Mouse (Mus musculus): ENCODE data around the gene Ubr4. TPM values are rescaled to one million over a fixed set of nuclear protein-coding genes. Genes with fewer than 3 reads are reported as not detected.

Ubr4 gene
- polyA plus RNA-seq, 1 experiment from 2014 or later = 100 TPM

DNA sequence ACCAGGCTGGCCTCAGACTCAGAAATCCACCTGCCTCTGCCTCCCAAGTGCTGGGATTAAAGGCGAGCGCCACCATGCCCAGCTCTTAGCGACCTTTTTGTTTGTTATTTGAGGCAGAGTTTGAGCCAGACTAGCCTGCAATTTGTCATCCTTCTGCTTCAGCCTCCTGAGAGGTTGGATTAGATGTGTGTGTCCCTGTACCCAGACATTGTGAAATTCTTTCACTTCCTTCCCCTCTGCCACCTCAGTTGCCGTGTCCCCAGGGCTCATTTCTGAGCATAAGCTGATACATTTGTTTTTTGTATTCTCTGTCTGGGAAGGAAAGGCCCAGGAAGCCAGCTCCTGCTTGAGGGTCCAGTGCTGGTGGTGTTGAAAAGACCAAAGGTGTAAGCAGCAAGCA, 11.6 kb upstream of the Ubr4 start:
- ATAC-seq (replicated peaks; ENCODE audit: low FRiP score) = no peak
- no peak overlapping the region for H3K4me3 ChIP-seq (ENCODE audit: low read depth, low read length)
- H3K4me2 ChIP-seq (ENCODE audit: low read depth, low read length, severe bottlenecking) = no peak overlapping the region
- DNase-seq (ENCODE audit: low spot score) = no peak
- H3K36me3 ChIP-seq (ENCODE audit: control insufficient read depth, insufficient read depth, low read length) = no peaks in the 10 kb centered on the region; the same call in 1 of the 2 replicates
- H3K27ac ChIP-seq (ENCODE audit: low read depth, low read length) = no peak overlapping the region
- no peak overlapping the region for H3K9ac ChIP-seq (ENCODE audit: low read length)
- WGBS = 87% methylated on average over 4 of the region's 4 CpGs
- no peaks in the 10 kb centered on the region for H3K9me3 ChIP-seq (ENCODE audit: control insufficient read depth, low read length)
- no peaks in the 10 kb centered on the region for H3K4me1 ChIP-seq (replicated peaks; ENCODE audit: control insufficient read depth, insufficient read depth, low read length)
- no peaks in the 10 kb centered on the region; the same call in 1 of the 2 replicates for H3K27me3 ChIP-seq (ENCODE audit: control insufficient read depth, insufficient read depth, low read length)

- H3K4me1 ChIP-seq (replicated peaks; ENCODE audit: control insufficient read depth, insufficient read depth, low read length) = no peaks in the 10 kb centered on the region
- DNase-seq (ENCODE audit: low spot score) (no peak), ATAC-seq (replicated peaks; ENCODE audit: low FRiP score) (no peak)
- no peak overlapping the region for H3K4me3 ChIP-seq (ENCODE audit: low read depth, low read length)
- H3K9ac ChIP-seq (ENCODE audit: low read length) = no peak overlapping the region
- 77% methylated on average over 7 of the region's 7 CpGs for WGBS
- H3K27me3 ChIP-seq (ENCODE audit: control insufficient read depth, insufficient read depth, low read length) = no peaks in the 10 kb centered on the region; the same call in 1 of the 2 replicates
- no peak overlapping the region for H3K27ac ChIP-seq (ENCODE audit: low read depth, low read length)
- no peaks in the 10 kb centered on the region for H3K9me3 ChIP-seq (ENCODE audit: control insufficient read depth, low read length)
- H3K36me3 ChIP-seq (ENCODE audit: control insufficient read depth, insufficient read depth, low read length) = no peaks in the 10 kb centered on the region; the same call in 1 of the 2 replicates
- H3K4me2 ChIP-seq (ENCODE audit: low read depth, low read length, severe bottlenecking) = no peak overlapping the region
Measured at GRCm38 (mm10) chr4:139341556-139342233, 10.7 kb upstream of the Ubr4 start.

GRCm38 (mm10) chr4:139343718-139344117, 8.7 kb upstream of the Ubr4 start:
- no peak overlapping the region for H3K4me2 ChIP-seq (ENCODE audit: low read depth, low read length, severe bottlenecking)
- no peak overlapping the region for H3K27ac ChIP-seq (ENCODE audit: low read depth, low read length)
- H3K27me3 ChIP-seq (ENCODE audit: control insufficient read depth, insufficient read depth, low read length) = no peaks in the 10 kb centered on the region
- H3K9me3 ChIP-seq (ENCODE audit: control insufficient read depth, low read length) = no peaks in the 10 kb centered on the region
- no peak for DNase-seq (ENCODE audit: low spot score)
- no peaks in the 10 kb centered on the region for H3K4me1 ChIP-seq (replicated peaks; ENCODE audit: control insufficient read depth, insufficient read depth, low read length)
- no peak overlapping the region for H3K4me3 ChIP-seq (ENCODE audit: low read depth, low read length)
- no peak for ATAC-seq (replicated peaks; ENCODE audit: low FRiP score)
- 85% methylated on average over 5 of the region's 5 CpGs for WGBS
- no peak overlapping the region for H3K9ac ChIP-seq (ENCODE audit: low read length)
- no peaks in the 10 kb centered on the region; the same call in none of the 2 replicates for H3K36me3 ChIP-seq (ENCODE audit: control insufficient read depth, insufficient read depth, low read length)

GRCm38 (mm10) chr4:139345416-139346019, 6.9 kb upstream of the Ubr4 start:
- no peak for ATAC-seq (replicated peaks; ENCODE audit: low FRiP score)

DNA sequence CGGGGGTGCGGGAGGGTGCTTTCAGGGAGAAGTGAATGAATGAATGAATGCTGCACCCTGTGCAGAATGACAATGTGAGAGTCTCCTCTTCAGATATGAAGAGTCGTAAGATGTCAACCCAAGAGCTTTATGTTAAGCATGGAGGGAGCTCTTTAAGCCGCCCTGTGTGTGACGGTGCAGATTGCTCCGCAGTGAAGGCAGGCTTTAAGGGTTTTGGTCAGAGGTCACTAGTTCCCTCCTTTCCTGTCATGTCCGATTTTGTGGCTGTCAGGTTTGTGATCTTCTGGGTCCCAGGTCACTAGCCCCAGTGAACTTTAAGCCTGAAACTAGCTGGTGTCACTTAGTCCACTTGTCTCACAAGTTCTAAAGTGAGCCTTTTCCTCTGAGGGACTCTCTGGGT, 423 bp downstream of the Ubr4 start:
- peak overlapping the region; percentile 67 for H3K4me3 ChIP-seq (ENCODE audit: low read depth, low read length)
- H3K36me3 ChIP-seq (ENCODE audit: control insufficient read depth, insufficient read depth, low read length) = peaks cover 3% of the 10 kb centered on the region; the same call in 1 of the 2 replicates
- ATAC-seq (replicated peaks; ENCODE audit: low FRiP score) = no peak
- DNase-seq (ENCODE audit: low spot score) = no peak
- peak overlapping the region; percentile 95 for H3K9ac ChIP-seq (ENCODE audit: low read length)
- 2% methylated on average over 7 of the region's 7 CpGs for WGBS
- H3K27ac ChIP-seq (ENCODE audit: low read depth, low read length) = no peak overlapping the region
- H3K27me3 ChIP-seq (ENCODE audit: control insufficient read depth, insufficient read depth, low read length) = no peaks in the 10 kb centered on the region
- H3K9me3 ChIP-seq (ENCODE audit: control insufficient read depth, low read length) = no peaks in the 10 kb centered on the region
- H3K4me1 ChIP-seq (replicated peaks; ENCODE audit: control insufficient read depth, insufficient read depth, low read length) = peaks cover 12% of the 10 kb centered on the region
- peak overlapping the region; percentile 89 for H3K4me2 ChIP-seq (ENCODE audit: low read depth, low read length, severe bottlenecking)

More at GRCm38 (mm10) chr4:139345416-139346019, 6.9 kb upstream of the Ubr4 start:
- Histone ChIP-seq H3K36me3 (ENCODE audit: control insufficient read depth, insufficient read depth, low read length) (no peaks in the 10 kb centered on the region; the same call in none of the 2 replicates), H3K9ac (ENCODE audit: low read length) (no peak overlapping the region), H3K9me3 (ENCODE audit: control insufficient read depth, low read length) (no peaks in the 10 kb centered on the region), H3K27ac (ENCODE audit: low read depth, low read length) (no peak overlapping the region), H3K4me1 (replicated peaks; ENCODE audit: control insufficient read depth, insufficient read depth, low read length) (peaks cover 1% of the 10 kb centered on the region), H3K4me3 (ENCODE audit: low read depth, low read length) (no peak overlapping the region), H3K4me2 (ENCODE audit: low read depth, low read length, severe bottlenecking) (no peak overlapping the region), H3K27me3 (ENCODE audit: control insufficient read depth, insufficient read depth, low read length) (no peaks in the 10 kb centered on the region)
- no peak for DNase-seq (ENCODE audit: low spot score)
- whole genome bisulfite sequencing = 63% methylated on average over 23 of the region's 23 CpGs

DNA sequence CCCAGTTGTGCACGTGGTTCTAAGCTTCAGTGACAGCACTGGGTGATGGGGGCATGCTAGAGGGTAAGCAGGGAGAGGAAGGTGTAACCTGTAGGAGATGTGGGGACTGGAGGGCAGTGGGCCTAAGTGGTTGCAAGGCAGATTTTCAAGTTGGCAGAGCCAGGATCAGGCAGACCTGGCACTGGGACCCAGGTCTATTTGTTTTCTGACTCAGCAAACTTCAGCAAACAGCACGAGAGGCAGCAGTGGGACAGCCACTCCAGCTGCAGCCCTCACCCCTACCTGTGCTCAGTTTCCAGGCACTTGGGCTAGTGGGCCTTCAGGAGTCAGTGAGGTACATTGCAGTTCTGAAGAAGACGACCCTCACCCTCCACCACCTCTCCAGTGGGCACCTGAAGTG, 4.8 kb downstream of the Ubr4 start:
- DNase-seq (ENCODE audit: low spot score) (no peak), ATAC-seq (replicated peaks; ENCODE audit: low FRiP score) (no peak)
- no peaks in the 10 kb centered on the region for H3K9me3 ChIP-seq (ENCODE audit: control insufficient read depth, low read length)
- no peak overlapping the region for H3K9ac ChIP-seq (ENCODE audit: low read length)
- H3K36me3 ChIP-seq (ENCODE audit: control insufficient read depth, insufficient read depth, low read length) = peaks cover 11% of the 10 kb centered on the region; the same call in 1 of the 2 replicates
- H3K27me3 ChIP-seq (ENCODE audit: control insufficient read depth, insufficient read depth, low read length) = no peaks in the 10 kb centered on the region
- WGBS = 88% methylated on average over 3 of the region's 3 CpGs
- H3K4me2 ChIP-seq (ENCODE audit: low read depth, low read length, severe bottlenecking) = no peak overlapping the region
- 0 out of 2 replicates have a peak, but pooled peaks cover 2% of the 10 kb centered on the region for H3K4me1 ChIP-seq (replicated peaks; ENCODE audit: control insufficient read depth, insufficient read depth, low read length)
- H3K27ac ChIP-seq (ENCODE audit: low read depth, low read length) = no peak overlapping the region
- no peak overlapping the region for H3K4me3 ChIP-seq (ENCODE audit: low read depth, low read length)

DNA sequence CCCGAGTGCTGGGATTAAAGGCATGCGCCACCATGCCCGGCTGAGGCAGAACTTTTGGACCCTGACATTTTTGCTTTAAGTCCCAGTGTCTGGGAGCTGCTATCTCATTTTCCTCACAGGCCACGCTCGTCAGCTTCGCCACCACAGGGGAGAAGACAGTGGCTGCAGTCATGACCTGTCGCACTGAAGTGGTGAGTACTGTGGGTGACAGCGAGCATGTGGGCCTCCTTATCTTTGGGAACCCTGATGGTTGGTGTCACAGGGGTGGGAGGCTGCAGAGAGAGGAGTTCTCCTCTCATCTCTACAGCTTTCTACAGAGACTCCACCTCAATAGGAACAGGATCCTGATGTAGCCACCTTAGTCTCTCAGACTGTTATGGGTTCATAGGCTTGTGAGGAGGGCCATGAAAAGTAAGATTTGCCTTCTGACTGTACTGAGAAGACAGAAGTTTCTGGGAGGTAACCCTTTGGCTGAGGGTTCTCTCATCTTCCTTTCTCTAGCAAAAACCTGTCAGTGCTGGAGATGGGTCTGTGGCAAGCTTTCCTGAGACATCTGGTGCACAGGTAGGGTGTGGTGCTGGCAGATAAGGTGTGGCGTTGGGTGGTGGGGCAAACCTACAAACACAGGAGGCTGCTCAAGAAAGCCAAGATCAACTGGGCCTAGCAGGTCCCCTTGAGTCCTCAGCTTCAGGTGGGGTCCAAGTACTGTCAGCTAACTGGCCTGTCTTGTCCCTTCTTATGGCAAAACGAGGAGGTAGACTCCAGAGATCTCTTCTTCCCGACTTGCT, 8.5 kb downstream of the Ubr4 start:
- DNase-seq (ENCODE audit: low spot score) (no peak), ATAC-seq (replicated peaks; ENCODE audit: low FRiP score) (no peak)
- 93% methylated on average over 11 of the region's 11 CpGs for WGBS
- H3K4me1 ChIP-seq (replicated peaks; ENCODE audit: control insufficient read depth, insufficient read depth, low read length) = no peaks in the 10 kb centered on the region
- no peak overlapping the region for H3K27ac ChIP-seq (ENCODE audit: low read depth, low read length)
- no peaks in the 10 kb centered on the region for H3K27me3 ChIP-seq (ENCODE audit: control insufficient read depth, insufficient read depth, low read length)
- no peak overlapping the region for H3K4me2 ChIP-seq (ENCODE audit: low read depth, low read length, severe bottlenecking)
- H3K4me3 ChIP-seq (ENCODE audit: low read depth, low read length) = no peak overlapping the region
- H3K36me3 ChIP-seq (ENCODE audit: control insufficient read depth, insufficient read depth, low read length) = peaks cover 12% of the 10 kb centered on the region; the same call in 1 of the 2 replicates
- H3K9ac ChIP-seq (ENCODE audit: low read length) = no peak overlapping the region
- no peaks in the 10 kb centered on the region for H3K9me3 ChIP-seq (ENCODE audit: control insufficient read depth, low read length)

- 95% methylated on average over 3 of the region's 3 CpGs for WGBS
- peaks cover 17% of the 10 kb centered on the region; the same call in 1 of the 2 replicates for H3K36me3 ChIP-seq (ENCODE audit: control insufficient read depth, insufficient read depth, low read length)
- H3K27me3 ChIP-seq (ENCODE audit: control insufficient read depth, insufficient read depth, low read length) = no peaks in the 10 kb centered on the region
- H3K4me2 ChIP-seq (ENCODE audit: low read depth, low read length, severe bottlenecking) = no peak overlapping the region
- no peak overlapping the region for H3K27ac ChIP-seq (ENCODE audit: low read depth, low read length)
- H3K9ac ChIP-seq (ENCODE audit: low read length) = no peak overlapping the region
- ATAC-seq (replicated peaks; ENCODE audit: low FRiP score) = no peak
- no peaks in the 10 kb centered on the region for H3K4me1 ChIP-seq (replicated peaks; ENCODE audit: control insufficient read depth, insufficient read depth, low read length)
- H3K9me3 ChIP-seq (ENCODE audit: control insufficient read depth, low read length) = no peaks in the 10 kb centered on the region
- H3K4me3 ChIP-seq (ENCODE audit: low read depth, low read length) = no peak overlapping the region
- no peak for DNase-seq (ENCODE audit: low spot score)
Measured at GRCm38 (mm10) chr4:139367336-139367735, 14.9 kb downstream of the Ubr4 start.
